ENCODE assay signal across 8 mouse cellular contexts in the genomic region with DNA sequence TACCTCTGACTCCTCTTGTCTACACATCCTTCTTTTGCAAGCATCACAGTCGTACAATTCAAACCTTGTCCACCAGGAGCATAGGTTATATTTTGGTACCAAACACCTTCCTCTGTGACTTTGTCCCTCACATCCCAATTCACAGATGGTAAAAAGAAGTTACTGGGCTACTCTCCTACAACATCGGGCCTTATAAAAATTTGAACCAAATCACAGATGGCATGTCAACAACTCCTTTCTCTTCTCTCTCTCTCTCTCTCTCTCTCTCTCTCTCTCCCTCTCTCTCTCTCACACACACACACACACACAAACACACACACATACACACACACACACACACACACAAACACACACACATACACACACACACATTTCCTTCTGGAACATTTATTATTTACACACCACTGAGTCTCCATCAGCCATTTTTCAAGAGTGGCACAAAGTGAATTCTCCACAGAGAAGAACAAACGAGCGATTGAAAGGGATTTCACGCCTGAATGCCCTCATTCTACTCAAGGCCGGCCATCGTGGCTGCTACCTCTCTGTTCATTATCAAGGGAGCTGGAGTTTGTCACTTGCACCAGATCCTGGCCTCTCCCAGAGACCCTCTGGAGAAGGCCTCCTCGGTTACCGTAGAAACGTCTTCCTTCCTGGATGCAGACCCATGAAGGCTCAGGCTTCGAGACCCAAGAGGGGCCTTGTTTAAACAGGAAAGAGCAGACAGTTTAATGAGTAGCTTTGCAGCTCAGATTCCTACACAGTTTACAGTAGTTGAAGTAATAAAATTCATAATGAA.
DNase-seq lines count a peak whose midpoint lies in the region; ATAC-seq lines count a peak whose summit lies in the region.

No protein-coding gene starts in this region.

- no peaks in the 10 kb centered on the region for H3K4me1 ChIP-seq in liver, embryonic 12.5 days
- peaks cover 9% of the 10 kb centered on the region for H3K4me1 ChIP-seq in hindbrain, embryonic 12.5 days

- no peaks in the 10 kb centered on the region for H3K27me3 ChIP-seq in liver, embryonic 12.5 days (replicated peaks)
- H3K27me3 ChIP-seq in hindbrain, embryonic 12.5 days = no peaks in the 10 kb centered on the region

- H3K4me3 ChIP-seq in liver, embryonic 12.5 days = no peak overlapping the region
- no peak overlapping the region for H3K4me3 ChIP-seq in hindbrain, embryonic 12.5 days

- H3K9me3 ChIP-seq in liver, embryonic 12.5 days (replicated peaks) = no peaks in the 10 kb centered on the region
- no peaks in the 10 kb centered on the region for H3K9me3 ChIP-seq in hindbrain, embryonic 12.5 days (replicated peaks)

- H3K4me2 ChIP-seq in liver, embryonic 12.5 days = no peak overlapping the region
- no peak overlapping the region for H3K4me2 ChIP-seq in hindbrain, embryonic 12.5 days (replicated peaks)

- no peaks in the 10 kb centered on the region for H3K36me3 ChIP-seq in liver, embryonic 12.5 days
- H3K36me3 ChIP-seq in hindbrain, embryonic 12.5 days = no peaks in the 10 kb centered on the region

- no peak overlapping the region for H3K27ac ChIP-seq in liver, embryonic 12.5 days
- peak overlapping the region; percentile 9; the same call in 1 of the 2 replicates for H3K27ac ChIP-seq in hindbrain, embryonic 12.5 days

- ATAC-seq in liver, embryonic 12.5 days = no peak
- ATAC-seq in hindbrain, embryonic 12.5 days (ENCODE audit: low FRiP score) = peak; percentile 94

- WGBS in liver, embryonic 12.5 days (ENCODE audit: insufficient replicate concordance) = 59% methylated on average over 11 of the region's 11 CpGs
- WGBS in hindbrain, embryonic 12.5 days = 15% methylated on average over 11 of the region's 11 CpGs

- H3K9ac ChIP-seq in liver, embryonic 12.5 days = no peak overlapping the region
- no peak overlapping the region for H3K9ac ChIP-seq in hindbrain, embryonic 12.5 days

- DNase-seq in liver = peak; percentile 2
- DNase-seq in left cerebral cortex, adult 8-10 months (ENCODE audit: low spot score in 2 of 2) = peak; percentile 10 to 37
- peak; percentile 9 for DNase-seq in retina, adult 2 months (ENCODE audit: low read depth, low spot score)
- no peak for DNase-seq in spleen, postnatal 14 days (ENCODE audit: low spot score in 2 of 2)
- no peak for DNase-seq in lung, postnatal 14 days
- DNase-seq in urinary bladder, postnatal 14 days (ENCODE audit: low spot score) = no peak

Comparison
In these comparisons a context has a peak if more than half of its experiments do, and no peak if none do; other contexts are left out.
1. DNase-seq: peak in liver (single experiment), left cerebral cortex, adult 8-10 months (2 of 2) and retina, adult 2 months (single experiment); none in spleen, postnatal 14 days (0 of 2), lung, postnatal 14 days (single experiment) and urinary bladder, postnatal 14 days (single experiment).